Mouse (Mus musculus) testis, adult 2 months (tissue): Measurements from ENCODE around the gene Ckap4.

Experiments used
- CTCF ChIP-seq: fragments of 200-500 bp; IDR thresholded peaks from 2 replicates; pipeline ENCODE4 v1.5.1; 2012; ENCODE audit warnings: low read depth, mild to moderate bottlenecking, inconsistent platforms, low read length, moderate library complexity; ENCODE audit not compliant: control insufficient read depth, insufficient read depth, insufficient replicate concordance
- POLR2A ChIP-seq: fragments of 200-500 bp; IDR thresholded peaks from 2 replicates; pipeline ENCODE4 v1.6.1; 2012; ENCODE audit warnings: low read depth, mild to moderate bottlenecking, inconsistent platforms, low read length, moderate library complexity; ENCODE audit not compliant: control insufficient read depth

- TF ChIP-seq CTCF, result no peak
- TF ChIP-seq POLR2A, result no peak
Observed at GRCm38 (mm10) chr10:84582236-84582635, 48.4 kb upstream of the Ckap4 start.
